Mouse (Mus musculus): ENCODE results near the gene Drd1.

The Drd1 gene

DNA sequence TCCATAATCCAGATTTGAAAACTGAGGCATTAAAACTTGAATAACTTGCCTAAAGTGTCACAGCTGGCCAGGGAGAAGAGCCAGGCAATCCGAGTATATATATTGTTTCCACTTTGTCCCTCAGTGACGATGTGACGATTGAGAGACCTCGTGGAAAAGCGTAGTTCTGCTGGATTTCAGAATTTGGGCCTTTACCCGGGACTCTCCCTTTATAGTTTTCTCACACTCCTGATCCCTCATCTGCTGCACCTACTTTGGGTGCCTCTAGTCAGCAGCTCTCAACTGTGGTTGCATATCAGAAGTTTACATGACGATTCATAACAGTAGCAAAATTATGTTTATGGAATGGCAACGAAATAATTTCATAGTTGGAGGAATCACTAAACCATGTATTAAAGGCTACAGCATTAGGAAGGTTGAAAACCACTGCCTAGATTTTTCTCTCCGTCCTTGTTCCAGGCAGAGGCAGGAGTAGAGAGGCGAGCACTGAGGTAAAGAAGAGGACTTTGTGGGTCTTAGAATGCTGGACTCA lies 17.1 kb upstream of the Drd1 start:
- DNase-seq = no peak

GRCm38 (mm10) chr13:54071606-54072331 lies 16.3 kb upstream of the Drd1 start, which contains the start of gene Sfxn1:
Sfxn1 (plus strand) TSS chr13:54071869.
- DNase-seq = peak; percentile 80 to 87

- no peak for DNase-seq
These were observed 15.5 kb upstream of the Drd1 start for GRCm38 (mm10) chr13:54071011-54071410.

- DNase-seq = no peak
These were observed 12.2 kb upstream of the Drd1 start for GRCm38 (mm10) chr13:54067617-54068166.

DNA sequence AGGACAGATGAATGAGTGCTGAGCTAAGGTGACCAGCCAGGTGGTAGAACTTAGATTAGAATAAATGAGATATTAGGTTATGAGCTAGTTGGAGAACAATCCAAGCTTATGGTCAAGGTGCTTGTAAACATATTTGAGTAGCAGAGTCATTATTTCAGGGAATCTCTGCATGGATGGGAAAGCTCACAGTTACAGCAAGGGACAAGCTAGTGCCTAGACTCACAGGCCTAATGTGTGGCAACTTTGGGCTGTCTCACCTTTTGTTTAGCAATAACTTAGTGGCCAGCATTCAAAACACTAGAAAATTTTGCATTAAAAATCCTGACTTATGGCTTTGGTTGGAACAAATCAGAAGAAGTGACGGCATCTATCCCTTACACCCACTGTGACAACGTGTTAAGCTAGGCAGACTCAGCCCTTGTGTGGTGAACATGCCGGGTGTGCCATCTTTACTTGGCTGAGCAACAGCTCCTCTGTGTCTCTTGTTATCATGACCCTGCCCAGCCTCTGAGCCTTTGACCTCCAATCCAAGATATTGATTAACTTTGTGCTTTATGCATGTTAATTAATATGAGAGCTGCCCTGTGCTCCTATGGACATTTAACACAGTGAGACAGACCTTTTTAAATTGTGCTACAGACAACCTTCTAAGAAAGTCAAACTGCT lies 10.7 kb upstream of the Drd1 start:
- DNase-seq = no peak

GRCm38 (mm10) chr13:54063292-54063691 lies 7.8 kb upstream of the Drd1 start:
- no peak for DNase-seq

DNA sequence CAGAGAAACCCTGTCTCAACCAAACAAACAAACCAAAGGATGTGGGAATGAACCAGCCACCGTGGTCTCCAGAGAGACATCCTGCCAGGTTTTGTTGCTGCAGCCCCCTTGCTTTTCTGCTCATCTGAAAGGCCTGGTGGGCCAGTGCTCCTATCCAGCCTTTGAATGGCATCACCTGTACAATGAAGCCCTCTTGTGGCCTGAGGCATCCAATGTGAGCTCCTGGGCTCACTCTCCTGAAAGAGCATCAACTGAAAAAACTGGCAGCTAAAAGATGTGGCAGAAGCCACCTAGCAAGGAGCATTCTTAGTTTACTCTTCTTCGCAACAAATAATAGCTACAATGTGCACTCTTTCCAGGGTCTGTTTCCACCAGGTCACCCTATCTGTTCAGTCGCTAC lies 6.6 kb upstream of the Drd1 start:
- no peak for DNase-seq

DNA sequence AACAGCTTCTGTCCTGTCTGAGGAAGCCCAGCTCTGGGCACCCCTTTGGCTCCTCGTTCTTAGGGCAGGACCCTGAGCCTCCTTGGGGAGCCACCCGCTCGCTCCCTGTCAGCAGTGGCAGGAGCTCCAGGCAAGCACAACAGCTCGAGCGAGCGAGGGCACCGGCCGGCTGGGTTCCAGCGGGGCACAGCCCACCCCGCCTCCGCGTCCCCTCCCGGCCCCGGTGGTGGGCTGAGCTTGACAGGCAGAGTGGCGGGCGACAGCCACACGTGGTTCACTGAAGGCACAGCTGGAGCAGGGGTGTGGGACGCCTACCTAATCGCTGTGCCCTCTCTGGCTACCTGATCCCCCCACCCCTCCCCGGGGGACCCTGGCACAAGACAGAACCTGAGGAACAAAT lies 543 bp downstream of the Drd1 start:
- DNase-seq = peak in 1 of 2 experiments; percentile 20

- DNase-seq = no peak
These were observed 3.9 kb downstream of the Drd1 start for GRCm38 (mm10) chr13:54051641-54052040.

- DNase-seq = no peak
These were observed 6.7 kb downstream of the Drd1 start for GRCm38 (mm10) chr13:54048679-54049352.

DNA sequence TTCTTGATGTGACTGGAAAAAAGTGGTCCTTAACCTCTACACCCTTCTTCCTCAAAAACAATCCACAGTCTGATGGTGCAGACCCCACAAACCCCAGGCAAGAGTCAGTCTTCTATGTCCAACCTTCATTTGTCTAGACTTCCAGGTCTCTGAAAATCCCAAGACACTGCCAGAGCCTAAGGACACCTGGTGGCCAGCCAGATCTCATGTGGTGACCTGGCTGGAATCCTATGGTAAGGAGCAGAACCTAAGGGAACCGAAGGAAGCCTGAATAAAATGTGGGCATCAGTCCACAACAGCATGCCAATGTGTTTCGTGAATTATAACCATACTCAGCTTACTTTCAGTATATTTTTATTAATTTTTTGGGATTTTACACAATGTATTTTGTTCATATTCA lies 15.2 kb downstream of the Drd1 start:
- no peak for DNase-seq

GRCm38 (mm10) chr13:54037936-54038335 lies 17.6 kb downstream of the Drd1 start:
- no peak for DNase-seq

- no peak for DNase-seq
These were observed 20.0 kb downstream of the Drd1 start for GRCm38 (mm10) chr13:54035541-54035940.

- no peak for DNase-seq
These were observed 21.9 kb downstream of the Drd1 start for GRCm38 (mm10) chr13:54033653-54034052.

DNA sequence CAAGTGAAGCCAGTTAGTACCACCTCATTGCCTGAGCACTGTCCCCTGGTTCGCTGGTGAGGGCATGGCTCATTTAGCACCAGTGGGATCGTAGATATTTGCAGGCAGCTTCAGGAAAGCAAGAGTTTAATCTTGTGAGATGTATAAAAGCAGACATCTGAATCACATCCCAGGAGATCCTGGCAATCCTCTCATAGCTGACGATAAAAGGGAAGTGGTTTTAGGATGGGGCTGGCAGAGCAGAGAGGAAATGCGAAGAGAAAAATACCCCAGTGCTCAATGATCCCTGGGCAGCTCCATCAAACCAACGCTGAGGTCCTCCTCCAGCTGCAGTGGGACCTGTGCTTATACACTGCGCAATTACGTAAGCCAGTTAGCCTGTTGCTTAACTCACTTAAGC lies 28.4 kb downstream of the Drd1 start:
- no peak for DNase-seq

- DNase-seq = no peak
These were observed 32.2 kb downstream of the Drd1 start for GRCm38 (mm10) chr13:54023311-54023710.

DNA sequence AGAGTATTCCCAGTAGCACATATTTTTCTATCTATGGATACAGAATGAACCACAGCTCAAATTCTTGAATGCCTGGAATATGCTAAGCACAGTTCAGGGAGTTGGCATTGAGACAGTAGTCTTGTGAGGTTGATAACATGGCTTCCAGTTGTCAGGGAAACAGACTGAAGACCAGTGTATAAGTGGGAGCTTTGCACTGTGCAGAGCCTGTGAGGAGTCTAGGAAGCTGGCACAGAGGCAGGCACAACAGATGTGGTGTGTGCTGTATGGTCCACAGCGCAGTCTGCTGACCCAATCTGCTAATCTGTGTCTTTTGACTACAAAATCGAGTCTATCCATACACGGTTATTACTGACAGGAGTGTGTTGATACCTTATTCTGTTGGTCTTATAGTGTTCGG lies 46.8 kb downstream of the Drd1 start:
- no peak for DNase-seq
